Mouse (Mus musculus): ENCODE data around the gene Tbpl1. TPM values are rescaled to one million over a fixed set of nuclear protein-coding genes. Genes with fewer than 3 reads are reported as not detected.

The Tbpl1 gene
- total RNA-seq, 2 experiments from 2014 or later = 61.5 to 69.7 TPM

- intact Hi-C loops (cut with DNase I) = no loop called here
- no peak for DNase-seq (ENCODE audit: low spot score in 2 of 2)
Measured at GRCm38 (mm10) chr10:22658534-22659385, 73.0 kb downstream of the Tbpl1 start.

Small RNA genes within 50 kb of the gene (microRNA-seq; reads per million reads assigned to microRNA genes)
- gene Mir7663 = not detected

Other genes with a start within 250 kb of the Tbpl1 start
- 1 to 10 TPM; 2.1 to 2.7 TPM for gene Slc2a12, start 86.9 kb downstream of the Tbpl1 start, total RNA-seq (2021)
- gene Tcf21, start 88.2 kb upstream of the Tbpl1 start, total RNA-seq (2021) = not detected

Data from left cerebral cortex, postnatal 36 days (tissue).